Mouse (Mus musculus): ENCODE data around the gene Gm49373. TPM values are rescaled to one million over a fixed set of nuclear protein-coding genes. Genes with fewer than 3 reads are reported as not detected.
A peak's percentile ranks its signal among the peaks of the same experiment; 100 is the strongest.

Gm49373 gene
- polyA plus RNA-seq, 1 experiment from 2014 or later: 0.24 TPM

GRCm38 (mm10) chr9:21030055-21030600 lies 42.8 kb downstream of the Gm49373 start:
- Histone ChIP-seq H3K4me1 (replicated peaks; ENCODE audit: control insufficient read depth, insufficient read depth) (0 out of 2 replicates have a peak, but pooled peaks cover 3% of the 10 kb centered on the region), H3K27ac (replicated peaks) (no peak overlapping the region), H3K9me3 (ENCODE audit: control insufficient read depth, low read length) (no peaks in the 10 kb centered on the region), H3K9ac (ENCODE audit: low read length) (no peak overlapping the region), H3K36me3 (ENCODE audit: control insufficient read depth, insufficient read depth, low read length) (no peaks in the 10 kb centered on the region), H3K27me3 (ENCODE audit: control insufficient read depth, insufficient read depth, low read length) (peaks cover 11% of the 10 kb centered on the region; the same call in 1 of the 2 replicates), H3K4me3 (ENCODE audit: low read depth, low read length) (peak overlapping the region; percentile 15; the same call in 1 of the 2 replicates), H3K4me2 (replicated peaks; ENCODE audit: low read depth) (peak overlapping the region; percentile 86)
- ATAC-seq (ENCODE audit: low FRiP score, low TSS enrichment) (no peak), DNase-seq (ENCODE audit: low spot score) (no peak)
- WGBS: 27% methylated on average over 22 of the region's 22 CpGs
- no peak for TF ChIP-seq CTCF (IDR thresholded peaks at IDR 0.05; ENCODE audit: low read depth)
- no peak for TF ChIP-seq EP300 (optimal IDR thresholded peaks at IDR 0.05)

DNA sequence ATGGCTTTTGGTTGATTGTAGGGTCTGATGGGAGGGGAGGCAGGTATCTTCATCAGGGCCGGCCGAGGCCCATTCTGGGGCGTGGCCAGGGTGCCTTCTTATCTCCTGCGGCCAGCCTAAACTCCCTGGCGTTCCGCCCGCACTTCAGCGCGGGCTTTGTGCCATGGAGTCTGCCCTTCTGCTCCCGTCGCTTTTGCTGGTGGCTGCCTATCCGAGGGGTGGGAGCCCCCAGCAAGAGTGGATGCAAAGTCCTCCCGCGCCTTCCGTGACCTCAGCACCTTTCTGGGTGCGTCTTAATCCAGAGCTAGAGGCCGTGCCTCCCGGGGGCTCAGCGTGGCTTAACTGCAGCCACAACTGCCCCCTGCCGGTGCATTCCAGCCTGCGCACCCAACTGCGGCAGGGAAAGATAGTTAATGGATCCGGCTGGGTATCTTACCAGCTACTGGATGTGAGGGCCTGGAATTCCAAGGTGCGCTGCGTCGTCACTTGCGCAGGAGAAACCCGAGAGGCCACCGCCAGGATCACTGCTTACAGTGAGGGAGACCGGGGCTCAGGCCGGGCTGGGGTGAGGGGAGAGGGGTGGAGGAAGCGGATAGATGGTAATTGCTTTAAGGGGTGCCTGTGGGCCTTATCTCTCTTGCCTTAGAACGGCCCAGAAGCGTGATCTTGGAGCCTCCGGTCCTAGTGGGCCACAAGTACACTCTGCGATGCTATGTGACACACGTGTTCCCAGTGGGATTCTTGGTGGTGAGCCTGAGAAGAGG lies 43.4 kb downstream of the Gm49373 start, which contains the start of gene Icam4:
Icam4 (plus strand) TSS at position 83 of the 764 bp plus-strand sequence.
- ATAC-seq (ENCODE audit: low FRiP score, low TSS enrichment) (peak; percentile 42), DNase-seq (ENCODE audit: low spot score) (peak; percentile 81)
- Histone ChIP-seq H3K4me3 (ENCODE audit: low read depth, low read length) (peak within 1 kb of the TSS; percentile 26), H3K9me3 (ENCODE audit: control insufficient read depth, low read length) (no peaks in the 10 kb centered on the region), H3K4me1 (replicated peaks; ENCODE audit: control insufficient read depth, insufficient read depth) (0 out of 2 replicates have a peak, but pooled peaks cover 3% of the 10 kb centered on the region), H3K27ac (replicated peaks) (no peak within 1 kb of the TSS), H3K4me2 (replicated peaks; ENCODE audit: low read depth) (peak within 1 kb of the TSS; percentile 86), H3K36me3 (ENCODE audit: control insufficient read depth, insufficient read depth, low read length) (no peaks in the 10 kb centered on the region), H3K9ac (ENCODE audit: low read length) (0 out of 2 replicates have a peak within 1 kb of the TSS, but pooled peaks have one; percentile 23), H3K27me3 (ENCODE audit: control insufficient read depth, insufficient read depth, low read length) (peaks cover 5% of the 10 kb centered on the region; the same call in 1 of the 2 replicates)
- TF ChIP-seq CTCF (IDR thresholded peaks at IDR 0.05; ENCODE audit: low read depth) (peak; percentile 92), EP300 (optimal IDR thresholded peaks at IDR 0.05) (no peak)
- WGBS: 5% methylated on average over 37 of the region's 37 CpGs

GRCm38 (mm10) chr9:21028560-21029110 lies 44.3 kb downstream of the Gm49373 start:
- DNase-seq (ENCODE audit: low spot score) (no peak), ATAC-seq (ENCODE audit: low FRiP score, low TSS enrichment) (no peak)
- H3K9me3 ChIP-seq (ENCODE audit: control insufficient read depth, low read length): no peaks in the 10 kb centered on the region
- H3K4me2 ChIP-seq (replicated peaks; ENCODE audit: low read depth): no peak overlapping the region
- TF ChIP-seq EP300 (optimal IDR thresholded peaks at IDR 0.05) (no peak), CTCF (IDR thresholded peaks at IDR 0.05; ENCODE audit: low read depth) (no peak)
- H3K27ac ChIP-seq (replicated peaks): no peak overlapping the region
- peaks cover 5% of the 10 kb centered on the region; the same call in 1 of the 2 replicates for H3K27me3 ChIP-seq (ENCODE audit: control insufficient read depth, insufficient read depth, low read length)
- 68% methylated on average over 6 of the region's 6 CpGs for WGBS
- H3K4me1 ChIP-seq (replicated peaks; ENCODE audit: control insufficient read depth, insufficient read depth): 0 out of 2 replicates have a peak, but pooled peaks cover 3% of the 10 kb centered on the region
- H3K36me3 ChIP-seq (ENCODE audit: control insufficient read depth, insufficient read depth, low read length): no peaks in the 10 kb centered on the region
- no peak overlapping the region for H3K9ac ChIP-seq (ENCODE audit: low read length)
- no peak overlapping the region for H3K4me3 ChIP-seq (ENCODE audit: low read depth, low read length)

DNA sequence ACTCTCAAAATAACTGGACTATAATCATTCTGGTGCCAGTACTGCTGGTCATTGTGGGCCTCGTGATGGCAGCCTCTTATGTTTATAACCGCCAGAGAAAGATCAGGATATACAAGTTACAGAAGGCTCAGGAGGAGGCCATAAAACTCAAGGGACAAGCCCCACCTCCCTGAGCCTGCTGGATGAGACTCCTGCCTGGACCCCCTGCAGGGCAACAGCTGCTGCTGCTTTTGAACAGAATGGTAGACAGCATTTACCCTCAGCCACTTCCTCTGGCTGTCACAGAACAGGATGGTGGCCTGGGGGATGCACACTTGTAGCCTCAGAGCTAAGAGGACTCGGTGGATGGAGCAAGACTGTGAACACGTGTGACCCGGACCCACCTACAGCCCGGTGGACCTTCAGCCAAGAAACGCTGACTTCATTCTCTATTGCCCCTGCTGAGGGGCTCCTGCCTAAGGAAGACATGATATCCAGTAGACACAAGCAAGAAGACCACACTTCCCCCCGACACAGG lies 45.1 kb downstream of the Gm49373 start:
- no peak for DNase-seq (ENCODE audit: low spot score)
- Histone ChIP-seq H3K4me2 (replicated peaks; ENCODE audit: low read depth) (no peak overlapping the region), H3K4me1 (replicated peaks; ENCODE audit: control insufficient read depth, insufficient read depth) (0 out of 2 replicates have a peak, but pooled peaks cover 3% of the 10 kb centered on the region), H3K27me3 (ENCODE audit: control insufficient read depth, insufficient read depth, low read length) (peaks cover 5% of the 10 kb centered on the region; the same call in 1 of the 2 replicates), H3K27ac (replicated peaks) (no peak overlapping the region), H3K36me3 (ENCODE audit: control insufficient read depth, insufficient read depth, low read length) (no peaks in the 10 kb centered on the region), H3K9ac (ENCODE audit: low read length) (no peak overlapping the region), H3K4me3 (ENCODE audit: low read depth, low read length) (no peak overlapping the region), H3K9me3 (ENCODE audit: control insufficient read depth, low read length) (no peaks in the 10 kb centered on the region)
- TF ChIP-seq EP300 (optimal IDR thresholded peaks at IDR 0.05) (no peak), CTCF (IDR thresholded peaks at IDR 0.05; ENCODE audit: low read depth) (no peak)
- ATAC-seq (ENCODE audit: low FRiP score, low TSS enrichment): no peak
- WGBS: 71% methylated on average over 8 of the region's 8 CpGs

- Histone ChIP-seq H3K36me3 (ENCODE audit: control insufficient read depth, insufficient read depth, low read length) (no peaks in the 10 kb centered on the region), H3K9me3 (ENCODE audit: control insufficient read depth, low read length) (no peaks in the 10 kb centered on the region), H3K4me1 (replicated peaks; ENCODE audit: control insufficient read depth, insufficient read depth) (0 out of 2 replicates have a peak, but pooled peaks cover 3% of the 10 kb centered on the region), H3K27ac (replicated peaks) (no peak overlapping the region), H3K27me3 (ENCODE audit: control insufficient read depth, insufficient read depth, low read length) (no peaks in the 10 kb centered on the region), H3K4me3 (ENCODE audit: low read depth, low read length) (no peak overlapping the region), H3K9ac (ENCODE audit: low read length) (no peak overlapping the region), H3K4me2 (replicated peaks; ENCODE audit: low read depth) (no peak overlapping the region)
- TF ChIP-seq CTCF (IDR thresholded peaks at IDR 0.05; ENCODE audit: low read depth): no peak
- TF ChIP-seq EP300 (optimal IDR thresholded peaks at IDR 0.05): no peak
- DNase-seq (ENCODE audit: low spot score): no peak
- no peak for ATAC-seq (ENCODE audit: low FRiP score, low TSS enrichment)
- WGBS: 62% methylated on average over 12 of the region's 12 CpGs
Measured at GRCm38 (mm10) chr9:21026849-21027248, 46.0 kb downstream of the Gm49373 start.
